Mouse (Mus musculus): Measurements from ENCODE around the gene Enkd1.

DNA sequence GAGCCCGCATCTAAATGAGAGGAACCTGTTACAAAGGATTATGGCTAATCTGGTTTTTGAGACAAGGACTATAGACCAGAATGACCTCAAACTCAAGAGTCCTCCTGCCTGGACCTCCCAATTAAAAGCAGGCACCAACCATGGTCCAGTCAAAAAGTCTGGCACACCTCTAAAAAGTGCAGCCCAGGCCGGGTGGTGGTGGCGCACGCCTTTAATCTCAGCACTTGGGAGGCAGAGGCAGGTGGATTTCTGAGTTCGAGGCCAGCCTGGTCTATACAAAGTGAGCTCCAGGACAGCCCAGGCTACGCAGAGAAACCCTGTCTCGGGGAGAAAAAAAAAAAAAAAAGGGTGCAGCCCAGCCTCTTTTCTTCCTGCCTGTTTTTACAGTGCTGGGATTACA is 22.7 kb downstream of the Enkd1 start:
- no peak for TF ChIP-seq USF1 (IDR thresholded peaks at IDR 0.05; ENCODE audit: low read depth)
- TF ChIP-seq CEBPB (IDR thresholded peaks at IDR 0.05; ENCODE audit: low read depth), result no peak

All from C2C12 (cell line).